Mouse (Mus musculus): ENCODE measurements around the gene Ap5b1. TPM values are rescaled to one million over a fixed set of nuclear protein-coding genes. Genes with fewer than 3 reads are reported as not detected.

The Ap5b1 gene
- polyA plus RNA-seq, 1 experiment from 2014 or later = 4.0 TPM

DNA sequence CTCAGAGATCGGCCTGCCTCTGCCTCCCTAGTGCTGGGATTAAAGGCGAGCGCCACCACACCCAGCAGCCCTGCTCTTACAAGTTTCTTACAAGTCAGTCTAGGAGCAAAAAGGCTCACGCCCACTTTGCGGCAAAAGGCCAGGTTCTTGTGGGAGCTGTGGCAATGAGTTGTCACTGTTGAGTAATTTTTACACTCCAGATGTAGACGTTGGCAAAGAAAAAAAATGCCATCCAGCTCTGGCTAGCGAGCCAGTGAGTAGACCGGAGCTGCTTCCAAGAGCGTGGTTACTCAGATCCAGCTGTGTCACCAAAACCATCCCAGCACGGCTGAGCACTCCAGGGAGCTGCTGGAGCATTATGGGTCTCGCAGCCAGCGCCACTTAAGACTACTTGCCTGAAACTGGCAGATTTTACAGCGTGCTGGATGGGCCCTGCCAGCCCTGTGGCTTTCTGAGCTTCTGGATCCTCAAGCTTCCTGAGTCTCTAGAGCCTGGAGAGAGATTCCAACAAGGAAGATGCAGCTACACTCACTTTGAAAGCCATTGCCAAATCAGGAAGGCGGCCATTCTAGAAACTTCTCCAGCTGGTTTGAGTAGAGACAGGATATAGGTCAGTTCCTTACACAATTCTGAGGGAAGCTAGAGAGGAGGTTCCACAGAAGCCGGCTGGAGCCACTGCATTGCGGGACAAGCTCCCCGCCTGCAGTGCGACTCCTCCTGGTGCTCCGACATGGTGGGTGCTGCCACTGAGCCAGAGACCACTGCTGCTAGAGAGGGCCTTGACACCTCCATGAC is 4.7 kb downstream of the Ap5b1 start:
- Histone ChIP-seq H3K9ac (ENCODE audit: low read length) (no peak overlapping the region), H3K4me3 (ENCODE audit: low read length) (no peak overlapping the region), H3K27me3 (ENCODE audit: control insufficient read depth, insufficient read depth, low read length) (no peaks in the 10 kb centered on the region), H3K4me1 (ENCODE audit: control insufficient read depth, insufficient read depth, low read length) (peaks cover 5% of the 10 kb centered on the region), H3K27ac (ENCODE audit: low read length) (no peak overlapping the region), H3K36me3 (ENCODE audit: control insufficient read depth, insufficient read depth) (peaks cover 9% of the 10 kb centered on the region), H3K4me2 (ENCODE audit: low read depth, low read length) (no peak overlapping the region), H3K9me3 (replicated peaks; ENCODE audit: control insufficient read depth, low read length) (no peaks in the 10 kb centered on the region)
- 82% methylated on average over 19 of the region's 19 CpGs for WGBS
- no peak for ATAC-seq (replicated peaks; ENCODE audit: extremely low read depth, insufficient read depth, low FRiP score)

DNA sequence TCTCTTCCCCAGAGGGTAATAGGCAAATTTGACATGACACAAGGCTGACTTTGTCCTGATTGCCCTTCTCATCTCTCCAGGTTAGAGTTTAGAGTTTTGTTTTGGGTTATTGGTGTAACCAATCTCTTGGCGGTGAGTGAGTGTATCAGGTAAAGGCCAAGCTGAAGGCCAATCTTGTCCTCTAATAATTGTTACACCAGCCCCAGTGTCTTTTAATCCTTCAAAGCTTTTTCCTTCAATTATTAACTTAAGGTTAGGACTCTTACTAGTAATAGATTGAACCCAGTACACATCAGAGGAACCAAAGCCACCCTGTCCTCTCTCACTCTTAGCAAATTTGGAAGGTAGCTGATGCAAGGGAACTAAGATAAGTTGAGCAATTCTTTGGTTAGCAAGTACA is 7.5 kb downstream of the Ap5b1 start:
- Histone ChIP-seq H3K9me3 (replicated peaks; ENCODE audit: control insufficient read depth, low read length) (no peaks in the 10 kb centered on the region), H3K9ac (ENCODE audit: low read length) (no peak overlapping the region), H3K4me1 (ENCODE audit: control insufficient read depth, insufficient read depth, low read length) (no peaks in the 10 kb centered on the region), H3K27ac (ENCODE audit: low read length) (no peak overlapping the region), H3K4me2 (ENCODE audit: low read depth, low read length) (no peak overlapping the region), H3K27me3 (ENCODE audit: control insufficient read depth, insufficient read depth, low read length) (no peaks in the 10 kb centered on the region), H3K4me3 (ENCODE audit: low read length) (no peak overlapping the region), H3K36me3 (ENCODE audit: control insufficient read depth, insufficient read depth) (peaks cover 4% of the 10 kb centered on the region)
- ATAC-seq (replicated peaks; ENCODE audit: extremely low read depth, insufficient read depth, low FRiP score) = no peak
- WGBS = 100% methylated on average over 1 of the region's 1 CpGs

DNA sequence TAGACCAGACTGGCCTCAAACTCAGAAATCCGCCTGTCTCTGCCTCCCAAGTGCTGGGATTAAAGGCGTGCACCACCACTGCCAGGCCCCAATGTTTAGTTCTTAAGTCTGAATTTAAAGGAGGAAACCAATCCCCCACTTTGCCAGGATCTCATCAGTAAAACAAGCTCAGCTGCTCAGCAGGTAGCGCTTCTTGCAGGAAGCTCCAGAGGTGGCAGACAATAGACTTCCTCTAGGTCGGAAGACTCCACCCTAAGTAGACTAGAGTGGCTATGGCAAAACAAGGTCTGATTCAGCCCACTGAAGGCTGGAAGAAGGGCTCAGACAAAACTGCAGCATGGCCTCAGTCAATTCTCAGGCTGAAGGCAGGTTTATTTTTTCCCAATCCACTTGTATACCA is 12.1 kb downstream of the Ap5b1 start:
- H3K9ac ChIP-seq (ENCODE audit: low read length) = no peak overlapping the region
- no peaks in the 10 kb centered on the region for H3K36me3 ChIP-seq (ENCODE audit: control insufficient read depth, insufficient read depth)
- H3K4me2 ChIP-seq (ENCODE audit: low read depth, low read length) = no peak overlapping the region
- no peaks in the 10 kb centered on the region for H3K4me1 ChIP-seq (ENCODE audit: control insufficient read depth, insufficient read depth, low read length)
- ATAC-seq (replicated peaks; ENCODE audit: extremely low read depth, insufficient read depth, low FRiP score) = no peak
- H3K9me3 ChIP-seq (replicated peaks; ENCODE audit: control insufficient read depth, low read length) = no peaks in the 10 kb centered on the region
- 66% methylated on average over 4 of the region's 4 CpGs for WGBS
- no peak overlapping the region for H3K4me3 ChIP-seq (ENCODE audit: low read length)
- H3K27ac ChIP-seq (ENCODE audit: low read length) = no peak overlapping the region
- H3K27me3 ChIP-seq (ENCODE audit: control insufficient read depth, insufficient read depth, low read length) = no peaks in the 10 kb centered on the region

DNA sequence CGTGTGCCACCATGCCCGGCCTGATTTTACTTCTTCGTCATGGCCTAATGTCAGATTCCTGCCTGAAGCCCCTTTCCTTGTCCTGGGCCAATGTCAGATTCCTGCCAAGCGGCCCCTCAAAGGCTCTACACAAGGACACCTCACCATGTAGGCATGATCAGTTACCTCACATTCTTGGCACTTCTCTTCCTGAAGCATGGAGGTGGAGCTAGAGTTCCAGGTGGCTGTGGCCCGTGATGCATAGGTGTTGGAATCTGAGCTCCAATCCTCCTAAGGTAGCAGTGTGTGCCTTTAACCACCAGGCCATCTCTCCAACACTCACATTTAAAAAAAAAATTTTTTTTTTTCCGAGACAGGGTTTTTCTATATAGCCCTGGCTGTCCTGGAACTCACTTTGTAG is 13.0 kb downstream of the Ap5b1 start:
- Histone ChIP-seq H3K4me3 (ENCODE audit: low read length) (no peak overlapping the region), H3K36me3 (ENCODE audit: control insufficient read depth, insufficient read depth) (no peaks in the 10 kb centered on the region), H3K4me2 (ENCODE audit: low read depth, low read length) (no peak overlapping the region), H3K4me1 (ENCODE audit: control insufficient read depth, insufficient read depth, low read length) (no peaks in the 10 kb centered on the region), H3K9me3 (replicated peaks; ENCODE audit: control insufficient read depth, low read length) (no peaks in the 10 kb centered on the region), H3K27me3 (ENCODE audit: control insufficient read depth, insufficient read depth, low read length) (no peaks in the 10 kb centered on the region), H3K9ac (ENCODE audit: low read length) (no peak overlapping the region), H3K27ac (ENCODE audit: low read length) (no peak overlapping the region)
- 81% methylated on average over 6 of the region's 6 CpGs for whole genome bisulfite sequencing
- ATAC-seq (replicated peaks; ENCODE audit: extremely low read depth, insufficient read depth, low FRiP score) = no peak

DNA sequence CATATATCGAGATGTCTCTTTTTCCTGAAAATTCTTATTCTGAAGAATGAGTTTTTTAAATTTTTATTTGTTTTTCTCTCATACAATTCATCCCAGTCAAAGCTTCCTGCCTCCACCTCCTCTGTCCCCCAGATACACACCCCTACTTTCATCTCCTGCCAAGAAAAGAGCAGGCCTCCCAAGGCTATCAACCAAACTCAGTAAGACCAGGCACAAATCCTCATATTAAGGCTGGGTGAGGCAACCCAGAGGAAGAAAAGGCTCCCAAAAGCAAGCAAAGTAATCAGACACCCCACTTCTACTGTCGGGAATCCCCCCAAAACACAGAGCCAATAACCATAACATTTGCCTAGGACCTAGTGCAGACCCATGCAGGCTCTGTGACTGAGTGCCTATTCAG is 14.2 kb downstream of the Ap5b1 start:
- no peak overlapping the region for H3K9ac ChIP-seq (ENCODE audit: low read length)
- WGBS = 74% methylated on average over 2 of the region's 2 CpGs
- H3K27ac ChIP-seq (ENCODE audit: low read length) = no peak overlapping the region

DNA sequence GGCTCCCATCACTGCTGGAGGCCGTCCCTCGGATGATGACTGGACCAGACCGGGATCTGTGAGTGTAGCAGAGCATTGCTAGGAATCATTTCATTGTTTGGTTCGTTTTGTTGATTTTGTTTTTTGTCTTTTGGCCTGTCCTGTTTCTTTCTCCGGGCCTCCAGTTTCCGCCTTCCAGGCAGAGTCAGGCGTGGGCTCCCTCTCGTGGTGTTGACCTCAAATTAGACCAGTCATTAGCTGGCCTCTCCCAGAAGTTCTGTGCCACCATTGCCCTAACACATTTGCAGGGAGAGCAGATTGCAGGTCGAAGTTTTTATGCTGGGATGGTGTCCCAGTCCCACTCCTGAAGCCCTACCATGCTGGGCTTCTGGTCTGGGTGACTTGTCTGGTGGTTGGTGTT is 21.3 kb downstream of the Ap5b1 start:
- no peak overlapping the region for H3K4me3 ChIP-seq (ENCODE audit: low read length)

More for the DNA sequence above, 14.2 kb downstream of the Ap5b1 start:
- ATAC-seq (replicated peaks; ENCODE audit: extremely low read depth, insufficient read depth, low FRiP score) = no peak
- H3K4me3 ChIP-seq (ENCODE audit: low read length) = no peak overlapping the region
- no peak overlapping the region for H3K4me2 ChIP-seq (ENCODE audit: low read depth, low read length)
- H3K36me3 ChIP-seq (ENCODE audit: control insufficient read depth, insufficient read depth) = no peaks in the 10 kb centered on the region
- no peaks in the 10 kb centered on the region for H3K4me1 ChIP-seq (ENCODE audit: control insufficient read depth, insufficient read depth, low read length)
- H3K27me3 ChIP-seq (ENCODE audit: control insufficient read depth, insufficient read depth, low read length) = no peaks in the 10 kb centered on the region
- no peaks in the 10 kb centered on the region for H3K9me3 ChIP-seq (replicated peaks; ENCODE audit: control insufficient read depth, low read length)

DNA sequence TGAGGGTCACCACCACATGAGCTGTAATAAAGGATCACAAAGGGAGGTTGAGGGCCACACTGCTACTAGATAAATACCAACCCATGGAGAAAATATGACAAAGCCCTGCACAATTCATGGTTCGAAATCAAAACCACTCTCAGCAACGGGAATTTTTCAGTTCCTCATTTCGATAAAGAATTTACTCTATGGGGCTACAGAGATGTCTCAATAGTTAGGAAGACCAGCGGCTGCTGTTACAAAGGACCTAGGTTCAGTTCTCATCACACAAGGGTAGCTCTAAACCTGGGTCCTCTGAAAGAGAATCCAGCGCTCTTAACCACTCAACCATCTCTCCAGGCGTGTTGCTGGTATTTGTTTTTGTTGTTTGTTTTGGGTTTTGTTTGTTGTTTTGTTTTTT is 24.1 kb downstream of the Ap5b1 start:
- H3K36me3 ChIP-seq (ENCODE audit: control insufficient read depth, insufficient read depth) = no peaks in the 10 kb centered on the region
- no peak for ATAC-seq (replicated peaks; ENCODE audit: extremely low read depth, insufficient read depth, low FRiP score)
- no peaks in the 10 kb centered on the region for H3K27me3 ChIP-seq (ENCODE audit: control insufficient read depth, insufficient read depth, low read length)
- 83% methylated on average over 6 of the region's 6 CpGs for WGBS
- no peaks in the 10 kb centered on the region for H3K9me3 ChIP-seq (replicated peaks; ENCODE audit: control insufficient read depth, low read length)
- H3K4me2 ChIP-seq (ENCODE audit: low read depth, low read length) = no peak overlapping the region
- no peaks in the 10 kb centered on the region for H3K4me1 ChIP-seq (ENCODE audit: control insufficient read depth, insufficient read depth, low read length)
- no peak overlapping the region for H3K4me3 ChIP-seq (ENCODE audit: low read length)
- no peak overlapping the region for H3K27ac ChIP-seq (ENCODE audit: low read length)
- no peak overlapping the region for H3K9ac ChIP-seq (ENCODE audit: low read length)

More for the DNA sequence above, 21.3 kb downstream of the Ap5b1 start:
- Histone ChIP-seq H3K4me2 (ENCODE audit: low read depth, low read length) (no peak overlapping the region), H3K4me1 (ENCODE audit: control insufficient read depth, insufficient read depth, low read length) (no peaks in the 10 kb centered on the region), H3K36me3 (ENCODE audit: control insufficient read depth, insufficient read depth) (no peaks in the 10 kb centered on the region), H3K9ac (ENCODE audit: low read length) (no peak overlapping the region), H3K9me3 (replicated peaks; ENCODE audit: control insufficient read depth, low read length) (no peaks in the 10 kb centered on the region), H3K27me3 (ENCODE audit: control insufficient read depth, insufficient read depth, low read length) (no peaks in the 10 kb centered on the region), H3K27ac (ENCODE audit: low read length) (no peak overlapping the region)
- WGBS = 71% methylated on average over 9 of the region's 9 CpGs
- no peak for ATAC-seq (replicated peaks; ENCODE audit: extremely low read depth, insufficient read depth, low FRiP score)

DNA sequence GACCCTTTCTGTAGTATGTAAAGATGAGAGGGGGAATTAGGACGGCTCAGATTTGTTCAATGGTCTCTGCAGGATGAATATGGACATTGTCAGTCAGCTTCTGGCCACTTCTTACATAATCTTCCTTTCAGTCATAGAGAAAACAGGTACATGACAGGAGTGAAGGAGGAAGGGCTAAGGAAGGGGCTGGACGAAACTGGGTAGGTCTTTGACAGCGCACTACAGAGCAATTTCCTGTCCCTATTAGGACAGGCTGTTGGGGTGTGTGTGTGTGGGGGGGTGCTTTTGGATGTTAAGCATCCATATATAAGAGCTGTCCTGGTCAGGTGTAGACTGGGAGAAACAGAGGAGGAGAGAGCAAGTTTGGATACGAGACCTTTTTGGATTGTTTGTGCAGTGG is 31.4 kb downstream of the Ap5b1 start:
- Histone ChIP-seq H3K27ac (ENCODE audit: low read length) (no peak overlapping the region), H3K27me3 (ENCODE audit: control insufficient read depth, insufficient read depth, low read length) (no peaks in the 10 kb centered on the region), H3K4me1 (ENCODE audit: control insufficient read depth, insufficient read depth, low read length) (peaks cover 11% of the 10 kb centered on the region), H3K4me2 (ENCODE audit: low read depth, low read length) (no peak overlapping the region), H3K4me3 (ENCODE audit: low read length) (no peak overlapping the region), H3K9me3 (replicated peaks; ENCODE audit: control insufficient read depth, low read length) (no peaks in the 10 kb centered on the region), H3K36me3 (ENCODE audit: control insufficient read depth, insufficient read depth) (peaks cover 11% of the 10 kb centered on the region), H3K9ac (ENCODE audit: low read length) (no peak overlapping the region)
- ATAC-seq (replicated peaks; ENCODE audit: extremely low read depth, insufficient read depth, low FRiP score) = no peak
- WGBS = 73% methylated on average over 4 of the region's 4 CpGs

DNA sequence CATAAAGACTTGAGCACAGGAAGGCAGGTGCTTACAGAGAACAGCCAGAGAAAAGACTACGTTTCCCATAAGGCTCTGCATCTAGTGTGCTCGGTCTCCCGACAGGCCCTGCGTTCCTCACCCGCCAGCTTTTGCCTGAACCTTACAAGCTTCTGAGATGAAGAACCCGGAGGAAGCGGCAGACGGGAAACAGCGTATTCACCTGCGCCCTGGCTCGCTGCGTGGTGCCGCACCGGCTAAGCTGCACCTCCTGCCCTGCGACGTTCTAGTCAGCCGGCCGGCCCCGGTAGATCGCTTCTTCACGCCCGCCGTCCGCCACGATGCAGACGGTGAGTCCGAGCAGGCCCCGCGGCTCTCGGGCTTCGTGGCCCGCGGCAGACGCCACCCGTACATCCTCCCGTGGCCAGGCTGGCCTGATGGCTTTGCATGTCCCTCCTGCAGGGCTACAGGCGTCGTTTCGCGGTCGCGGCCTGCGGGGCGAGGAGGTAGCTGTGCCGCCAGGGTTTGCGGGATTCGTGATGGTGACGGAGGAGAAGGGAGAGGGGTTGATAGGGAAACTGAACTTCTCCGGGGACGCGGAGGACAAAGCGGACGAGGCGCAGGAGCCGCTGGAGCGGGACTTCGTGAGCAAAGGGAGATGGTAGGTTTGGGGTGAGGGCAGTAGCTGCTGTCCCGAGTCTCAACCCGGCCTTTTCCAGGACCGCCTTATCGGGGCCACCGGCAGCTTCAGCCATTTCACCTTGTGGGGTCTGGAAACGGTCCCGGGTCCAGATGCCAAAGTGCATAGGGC is 34.1 kb downstream of the Ap5b1 start, which contains the start of gene Rnaseh2c:
Rnaseh2c (plus strand) TSS at position 122 of the 790 bp plus-strand sequence.
- peaks cover 38% of the 10 kb centered on the region for H3K36me3 ChIP-seq (ENCODE audit: control insufficient read depth, insufficient read depth)
- peak within 1 kb of the TSS; percentile 92 for H3K9ac ChIP-seq (ENCODE audit: low read length)
- under 1% methylated on average over 64 of the region's 64 CpGs for WGBS
- no peaks in the 10 kb centered on the region for H3K9me3 ChIP-seq (replicated peaks; ENCODE audit: control insufficient read depth, low read length)
- peak within 1 kb of the TSS; percentile 58 for H3K27ac ChIP-seq (ENCODE audit: low read length)
- peak within 1 kb of the TSS; percentile 80 for H3K4me3 ChIP-seq (ENCODE audit: low read length)
- peaks cover 11% of the 10 kb centered on the region for H3K4me1 ChIP-seq (ENCODE audit: control insufficient read depth, insufficient read depth, low read length)
- ATAC-seq (replicated peaks; ENCODE audit: extremely low read depth, insufficient read depth, low FRiP score) = peak; percentile 86
- H3K27me3 ChIP-seq (ENCODE audit: control insufficient read depth, insufficient read depth, low read length) = no peaks in the 10 kb centered on the region
- peak within 1 kb of the TSS; percentile 94 for H3K4me2 ChIP-seq (ENCODE audit: low read depth, low read length)
